Mouse (Mus musculus) myocyte (in vitro differentiated cells): Measurements from ENCODE around the gene Fsd1l.

Source experiments
- MAX ChIP-seq: IDR thresholded peaks from one replicate; pipeline ENCODE4 v1.6.1; 2011; ENCODE audit warnings: low read depth, mild to moderate bottlenecking, control low read depth
- POLR2A ChIP-seq: IDR thresholded peaks from one replicate; pipeline ENCODE4 v1.6.1; 2011; ENCODE audit warnings: low read depth, mild to moderate bottlenecking, control low read depth, moderate library complexity; ENCODE audit not compliant: insufficient read length

DNA sequence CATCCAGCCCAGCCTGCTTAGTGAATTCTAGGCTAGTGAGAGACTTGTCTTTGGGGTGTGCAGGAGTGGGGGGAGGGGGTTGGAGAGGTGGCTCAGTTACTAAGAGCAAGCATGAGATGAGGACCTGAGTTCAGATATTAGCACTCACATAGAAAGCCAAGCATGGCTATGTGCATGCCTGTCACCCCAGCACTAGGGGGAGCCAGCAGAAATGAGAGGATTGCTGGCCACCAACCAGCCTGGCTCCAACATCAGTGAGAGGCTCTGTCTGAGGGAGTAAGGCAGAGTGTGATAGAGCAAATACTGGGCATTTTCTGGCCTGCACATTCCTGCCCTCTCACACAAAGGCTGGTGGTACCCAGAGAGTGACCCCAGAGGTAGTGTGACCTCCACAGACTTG, 84.7 kb downstream of the Fsd1l start:
- TF ChIP-seq MAX (no peak), POLR2A (no peak)
